Mouse (Mus musculus) hindbrain, embryonic 14.5 days (tissue): ENCODE results near the gene Rasa2. TPM values are rescaled to one million over a fixed set of nuclear protein-coding genes. Genes with fewer than 3 reads are reported as not detected.

Experiments used
- ATAC-seq: fragments of 200-750 bp; cut with Nextera tagmentation; 2 replicates; pipeline ENCODE4 v1.8.0; 2017; ENCODE audit warnings: moderate number of reproducible peaks, mild to moderate bottlenecking, moderate TSS enrichment, moderate library complexity; ENCODE audit not compliant: low FRiP score
- DNase-seq: peaks from one replicate; pipeline ENCODE4 v3.0.0-alpha.2; 2015; ENCODE audit warnings: low spot score
- H3K27ac ChIP-seq: fragments of 300-500 bp; sonication (generic); 2 replicates; pipeline ENCODE4 v1.5.1; 2014; ENCODE audit warnings: mild to moderate bottlenecking, moderate library complexity
- H3K27me3 ChIP-seq: fragments of 300-500 bp; sonication (generic); 2 replicates; pipeline ENCODE4 v1.6.1; 2014; ENCODE audit warnings: mild to moderate bottlenecking, low read length, mixed read lengths; ENCODE audit not compliant: control insufficient read depth, insufficient read depth
- H3K36me3 ChIP-seq: fragments of 300-500 bp; sonication (generic); replicated peaks from 2 replicates; pipeline ENCODE4 v1.6.1; 2014; ENCODE audit not compliant: control insufficient read depth, insufficient read depth
- H3K4me1 ChIP-seq: fragments of 300-500 bp; sonication (generic); replicated peaks from 2 replicates; pipeline ENCODE4 v1.6.1; 2014; ENCODE audit warnings: antibody characterized with exemption, low read length, mixed read lengths; ENCODE audit not compliant: control insufficient read depth, insufficient read depth
- H3K4me2 ChIP-seq: fragments of 300-500 bp; sonication (generic); replicated peaks from 2 replicates; pipeline ENCODE4 v1.6.1; 2014; ENCODE audit warnings: mild to moderate bottlenecking, moderate library complexity
- H3K4me3 ChIP-seq: fragments of 300-500 bp; sonication (generic); replicated peaks from 2 replicates; pipeline ENCODE4 v1.5.1; 2014; ENCODE audit warnings: mild to moderate bottlenecking, low read length
- H3K9ac ChIP-seq: fragments of 300-500 bp; sonication (generic); 2 replicates; pipeline ENCODE4 v1.6.1; 2014
- H3K9me3 ChIP-seq: fragments of 300-500 bp; sonication (generic); 2 replicates; pipeline ENCODE4 v1.6.1; 2016; ENCODE audit warnings: low read length; ENCODE audit not compliant: control insufficient read depth
- WGBS: fragments of 180-500 bp; shearing (Covaris S2); extraction: QIAGEN DNeasy Blood & Tissue Kit; methylation state at CpG from one replicate; pipeline ENCODE4 v1.1.7; 2014; 5-methylcytosine and 5-hydroxymethylcytosine counted together
- polyA plus RNA-seq: library from polyadenylated mRNA; unstranded; fragments of >200 nt; fragmentation: Nextera tagmentation; extraction: Ambion mirVana; gene quantifications from 2 replicates; pipeline ENCODE4 v1.2.1, GENCODE M21; 2014

The Rasa2 gene
- polyA plus RNA-seq, 1 experiment from 2014 or later = 21.1 TPM

DNA sequence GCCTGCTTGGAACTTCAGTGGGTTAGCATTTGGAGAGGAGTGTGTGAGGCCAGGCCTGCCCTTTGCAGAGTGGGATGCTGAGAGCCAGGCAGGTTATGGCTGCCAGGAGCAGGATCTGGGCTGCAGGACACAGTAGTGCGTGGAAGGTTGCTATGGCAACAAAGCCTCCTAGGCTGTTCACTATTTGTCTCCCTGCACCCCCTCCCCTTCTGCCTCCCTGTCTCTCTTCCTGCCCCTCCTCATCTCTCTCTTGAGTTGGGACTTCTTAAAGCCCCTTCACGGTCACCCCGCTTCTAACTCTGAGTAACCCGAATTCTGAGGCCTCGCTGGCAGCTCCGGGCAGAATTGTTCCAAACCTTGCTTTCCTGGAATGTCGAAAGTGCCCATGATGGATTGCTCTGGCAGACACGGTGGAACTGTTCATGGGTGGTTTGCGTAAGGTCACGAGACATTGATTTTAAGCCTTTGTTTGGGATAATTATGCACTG is 125.4 kb downstream of the Rasa2 start:
- Histone ChIP-seq H3K27ac (peak overlapping the region; percentile 55), H3K4me3 (peak overlapping the region; percentile 7; the same call in 1 of the 2 replicates), H3K4me2 (peak overlapping the region; percentile 50), H3K9me3 (no peaks in the 10 kb centered on the region), H3K4me1 (peaks cover 14% of the 10 kb centered on the region), H3K9ac (peak overlapping the region; percentile 28; the same call in 1 of the 2 replicates), H3K27me3 (no peaks in the 10 kb centered on the region), H3K36me3 (no peaks in the 10 kb centered on the region)
- DNase-seq = peak; percentile 74
- ATAC-seq = peak; percentile 88
- WGBS = 10% methylated on average over 10 of the region's 10 CpGs

DNA sequence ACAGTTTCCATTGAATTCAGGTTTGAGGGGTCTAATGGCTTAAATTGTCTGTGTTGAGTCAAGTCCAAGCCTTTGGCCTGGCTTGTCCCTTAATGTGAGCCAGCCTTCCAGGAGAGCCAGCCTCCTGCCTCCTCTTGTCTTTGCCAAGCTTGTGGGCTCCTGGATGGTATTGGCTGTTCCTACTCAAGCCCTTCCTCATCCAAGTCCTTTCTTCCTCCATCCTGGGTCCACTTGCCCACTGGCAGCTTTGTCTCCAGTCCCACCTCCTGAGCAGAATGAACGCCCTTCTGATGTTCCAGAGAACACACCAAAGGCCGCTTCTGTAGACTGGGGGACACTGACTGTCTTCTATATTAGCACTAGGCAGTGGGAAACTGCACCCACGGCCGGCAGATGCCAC is 126.3 kb downstream of the Rasa2 start:
- Histone ChIP-seq H3K36me3 (no peaks in the 10 kb centered on the region), H3K4me2 (no peak overlapping the region), H3K27me3 (no peaks in the 10 kb centered on the region), H3K4me3 (no peak overlapping the region), H3K9ac (no peak overlapping the region), H3K27ac (peak overlapping the region; percentile 55; the same call in 1 of the 2 replicates), H3K9me3 (no peaks in the 10 kb centered on the region), H3K4me1 (peaks cover 14% of the 10 kb centered on the region)
- DNase-seq (no peak), ATAC-seq (no peak)
- 91% methylated on average over 4 of the region's 4 CpGs for WGBS

DNA sequence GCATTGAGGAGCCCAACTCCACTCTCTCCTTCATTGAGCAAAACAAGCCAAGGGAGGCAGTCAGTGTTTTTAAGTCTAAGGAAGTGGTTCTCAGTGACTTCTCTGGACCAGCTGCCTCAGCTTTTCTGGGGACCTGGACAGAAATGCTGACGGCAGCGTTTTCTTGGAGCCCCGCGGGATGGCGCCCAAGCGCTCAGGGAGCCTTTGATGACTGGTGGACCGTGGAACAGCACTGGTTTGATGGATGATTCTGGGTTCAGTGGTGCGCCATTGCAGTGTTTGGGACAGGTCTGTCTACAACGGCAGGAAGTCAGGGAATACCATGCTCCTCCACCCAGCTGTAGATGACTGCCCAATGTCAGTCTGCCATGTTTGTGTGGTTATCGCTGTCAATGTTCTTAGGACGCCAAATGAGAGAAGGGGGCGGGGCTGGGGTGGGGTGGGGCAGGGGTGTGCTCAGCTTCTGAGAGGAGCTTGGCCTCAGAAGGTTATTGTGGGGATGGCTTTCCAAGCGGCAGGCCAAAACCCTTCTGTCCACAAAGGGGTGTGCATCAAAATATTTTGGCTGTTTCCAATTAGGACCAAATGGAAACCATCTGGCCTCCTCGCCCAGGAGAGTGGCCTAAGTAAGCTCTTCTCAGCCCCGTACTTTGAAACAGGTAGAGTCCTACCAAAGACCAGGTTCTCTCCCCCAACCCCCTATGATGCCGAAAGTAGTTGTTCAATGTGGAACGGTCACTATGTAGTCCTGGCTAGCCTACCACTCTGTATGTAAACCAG is 127.1 kb downstream of the Rasa2 start:
- ATAC-seq = no peak

GRCm38 (mm10) chr9:96502856-96503610 is 128.4 kb downstream of the Rasa2 start:
- Histone ChIP-seq H3K4me1 (peaks cover 14% of the 10 kb centered on the region), H3K27me3 (no peaks in the 10 kb centered on the region), H3K36me3 (no peaks in the 10 kb centered on the region), H3K9ac (no peak overlapping the region), H3K4me3 (no peak overlapping the region), H3K9me3 (no peaks in the 10 kb centered on the region), H3K27ac (no peak overlapping the region), H3K4me2 (no peak overlapping the region)
- DNase-seq (no peak), ATAC-seq (no peak)
- WGBS = 81% methylated on average over 6 of the region's 6 CpGs

More for the DNA sequence above, 127.1 kb downstream of the Rasa2 start:
- Histone ChIP-seq H3K27me3 (no peaks in the 10 kb centered on the region), H3K27ac (no peak overlapping the region), H3K4me3 (no peak overlapping the region), H3K4me1 (peaks cover 14% of the 10 kb centered on the region), H3K36me3 (no peaks in the 10 kb centered on the region), H3K4me2 (no peak overlapping the region), H3K9ac (no peak overlapping the region), H3K9me3 (no peaks in the 10 kb centered on the region)
- no peak for DNase-seq
- 80% methylated on average over 17 of the region's 17 CpGs for WGBS

DNA sequence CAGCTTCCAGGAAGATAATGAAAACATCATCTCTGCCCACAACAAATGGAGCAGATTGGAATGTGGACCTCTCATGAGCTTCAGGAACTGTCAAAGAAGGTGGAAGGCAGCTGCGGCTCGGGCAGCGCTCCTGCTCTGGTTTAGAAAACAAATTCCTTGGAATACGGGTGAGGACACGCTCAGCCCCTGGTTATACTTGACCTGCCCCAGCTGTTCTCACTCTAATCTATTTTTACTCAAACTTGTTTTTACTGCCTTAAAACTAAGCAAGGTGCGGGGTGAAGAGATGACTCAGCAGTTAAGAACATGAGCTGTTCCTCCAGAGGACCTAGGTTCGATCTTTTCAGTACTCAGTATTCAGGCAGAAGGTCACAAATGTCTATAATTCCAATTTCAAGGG is 130.2 kb downstream of the Rasa2 start:
- H3K9ac ChIP-seq = no peak overlapping the region
- H3K27ac ChIP-seq = no peak overlapping the region
- no peak for ATAC-seq
- no peak overlapping the region for H3K4me2 ChIP-seq
- peaks cover 10% of the 10 kb centered on the region for H3K4me1 ChIP-seq
- 76% methylated on average over 7 of the region's 7 CpGs for WGBS
- DNase-seq = no peak
- H3K36me3 ChIP-seq = no peaks in the 10 kb centered on the region
- H3K9me3 ChIP-seq = no peaks in the 10 kb centered on the region
- H3K27me3 ChIP-seq = no peaks in the 10 kb centered on the region
- H3K4me3 ChIP-seq = no peak overlapping the region

DNA sequence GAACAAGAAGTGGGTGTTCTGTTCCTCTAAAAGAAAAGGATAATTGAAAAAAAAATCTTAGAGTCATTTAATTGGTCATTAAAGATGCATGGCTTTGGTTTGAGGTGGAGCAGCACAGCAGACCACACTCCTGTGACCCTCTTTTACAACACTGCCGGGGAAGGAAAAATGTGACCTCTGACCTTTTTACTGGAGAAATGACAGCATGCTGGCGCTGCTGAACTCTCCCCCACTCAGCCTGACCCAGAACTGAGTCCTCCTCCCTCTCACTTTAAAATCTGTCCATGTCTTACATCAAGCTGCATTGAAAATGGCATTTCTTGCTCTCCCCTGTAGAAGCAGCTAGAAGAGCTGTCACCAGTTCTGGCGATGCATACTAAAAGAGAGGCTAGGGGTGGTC is 138.2 kb downstream of the Rasa2 start:
- ATAC-seq (no peak), DNase-seq (no peak)
- H3K4me2 ChIP-seq = no peak overlapping the region
- no peaks in the 10 kb centered on the region for H3K36me3 ChIP-seq
- H3K4me3 ChIP-seq = no peak overlapping the region
- H3K4me1 ChIP-seq = no peaks in the 10 kb centered on the region
- no peak overlapping the region for H3K9ac ChIP-seq
- no peaks in the 10 kb centered on the region for H3K27me3 ChIP-seq
- H3K27ac ChIP-seq = no peak overlapping the region
- no peaks in the 10 kb centered on the region for H3K9me3 ChIP-seq
- WGBS = 33% methylated on average over 3 of the region's 3 CpGs

- H3K9ac ChIP-seq = no peak overlapping the region
- ATAC-seq (no peak), DNase-seq (peak; percentile 49)
- no peaks in the 10 kb centered on the region for H3K9me3 ChIP-seq
- no peaks in the 10 kb centered on the region for H3K27me3 ChIP-seq
- H3K4me2 ChIP-seq = no peak overlapping the region
- 38% methylated on average over 12 of the region's 12 CpGs for WGBS
- H3K36me3 ChIP-seq = no peaks in the 10 kb centered on the region
- no peak overlapping the region for H3K4me3 ChIP-seq
- H3K4me1 ChIP-seq = no peaks in the 10 kb centered on the region
- H3K27ac ChIP-seq = no peak overlapping the region
Observed at GRCm38 (mm10) chr9:96491810-96492209, 139.6 kb downstream of the Rasa2 start.

Other genes with a start within 250 kb of the Rasa2 start
- 250 and 268 TPM in 2 replicates for gene Rnf7, start 152.9 kb downstream of the Rasa2 start, polyA plus RNA-seq
- gene Gm28729, start 106.4 kb downstream of the Rasa2 start, polyA plus RNA-seq = 0.17 and 0.44 TPM in 2 replicates
- gene Zbtb38, start 121.2 kb upstream of the Rasa2 start, polyA plus RNA-seq = 46.9 and 52.2 TPM in 2 replicates